Mouse (Mus musculus) heart, adult 2 months (tissue): ENCODE measurements around the gene Rab15.

Source experiments
- CTCF ChIP-seq: fragments of 200-600 bp; IDR thresholded peaks from 2 replicates; pipeline ENCODE4 v1.8.1; 2022; ENCODE audit warnings: antibody characterized with exemption, mild to moderate bottlenecking, moderate library complexity
- EP300 ChIP-seq: fragments of 200-500 bp; IDR thresholded peaks from 2 replicates; pipeline ENCODE4 v1.6.1; 2011; ENCODE audit warnings: low read depth, low read length, control low read depth; ENCODE audit not compliant: insufficient read depth
- POLR2A ChIP-seq: fragments of 200-500 bp; IDR thresholded peaks from 2 replicates; pipeline ENCODE4 v1.6.1; 2011; ENCODE audit warnings: mild to moderate bottlenecking, low read depth, low read length, control low read depth; ENCODE audit not compliant: insufficient read depth

- TF ChIP-seq CTCF (no peak), EP300 (no peak), POLR2A (no peak)
These were observed 3.8 kb downstream of the Rab15 start for GRCm38 (mm10) chr12:76818908-76819307.
